Mouse (Mus musculus) stomach, postnatal 0 days (tissue): Measurements from ENCODE around the gene Recql5.

Experiments
- CTCF ChIP-seq: IDR thresholded peaks from 2 replicates; pipeline ENCODE4 v1.5.1; 2016; ENCODE audit warnings: antibody characterized with exemption, low read depth, mild to moderate bottlenecking, moderate library complexity
- EP300 ChIP-seq: optimal IDR thresholded peaks from 2 replicates; pipeline ENCODE3; 2016; ENCODE audit warnings: antibody characterized with exemption

- no peak for TF ChIP-seq CTCF
- no peak for TF ChIP-seq EP300
These were observed 55.2 kb downstream of the Recql5 start for GRCm38 (mm10) chr11:115878071-115878470.
